Mouse (Mus musculus) liver, adult 2 months (tissue): Measurements from ENCODE around the gene Rgcc.

ENCODE experiments used
- CTCF ChIP-seq: fragments of 200-500 bp; IDR thresholded peaks from 2 replicates; pipeline ENCODE4 v1.5.1; 2011; ENCODE audit warnings: low read depth, low read length, control low read depth
- POLR2A ChIP-seq: fragments of 200-500 bp; IDR thresholded peaks from 2 replicates; pipeline ENCODE4 v1.6.1; 2011; ENCODE audit warnings: low read length, control low read depth; ENCODE audit not compliant: insufficient read depth; ENCODE audit errors: extremely low read depth

GRCm38 (mm10) chr14:79275441-79275840 lies 26.0 kb downstream of the Rgcc start:
- TF ChIP-seq CTCF (no peak), POLR2A (no peak)
